Mouse (Mus musculus): ENCODE measurements around the gene Pard3b. TPM values are rescaled to one million over a fixed set of nuclear protein-coding genes. Genes with fewer than 3 reads are reported as not detected.

The Pard3b gene
- polyA plus RNA-seq, 1 experiment, result 5.7 TPM

DNA sequence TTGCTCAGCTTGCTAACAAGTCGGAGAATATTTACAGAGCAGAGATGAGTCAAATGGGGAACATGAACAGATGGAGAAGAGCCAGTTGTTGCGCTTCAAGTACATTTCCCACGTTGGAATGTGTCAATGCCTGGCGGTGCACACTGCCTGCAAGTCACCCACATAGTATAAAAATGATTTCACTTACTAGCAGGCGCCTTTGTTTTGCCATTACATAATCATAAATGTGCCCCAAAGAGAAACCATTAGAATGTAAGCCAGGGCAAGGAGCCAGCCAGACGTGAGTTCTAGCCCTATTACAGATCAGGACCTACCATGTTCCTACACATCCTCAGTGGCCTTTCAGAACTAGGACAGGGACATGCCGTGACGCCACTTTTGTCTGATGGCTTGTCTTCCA, 1048.9 kb downstream of the Pard3b start:
- TF ChIP-seq POLR2A (IDR thresholded peaks at IDR 0.05; ENCODE audit: borderline replicate concordance, extremely low read depth, low read depth, low read length) (no peak), CTCF (IDR thresholded peaks at IDR 0.05; ENCODE audit: insufficient read depth, low read length) (no peak)
- 69% methylated on average over 8 of the region's 8 CpGs for WGBS
- no peak for DNase-seq
- no peak overlapping the region for H3K4me3 ChIP-seq (replicated peaks; ENCODE audit: extremely low read depth, low read depth, low read length)
- H3K4me1 ChIP-seq (ENCODE audit: control insufficient read depth, insufficient read depth, low read length), result no peaks in the 10 kb centered on the region

DNA sequence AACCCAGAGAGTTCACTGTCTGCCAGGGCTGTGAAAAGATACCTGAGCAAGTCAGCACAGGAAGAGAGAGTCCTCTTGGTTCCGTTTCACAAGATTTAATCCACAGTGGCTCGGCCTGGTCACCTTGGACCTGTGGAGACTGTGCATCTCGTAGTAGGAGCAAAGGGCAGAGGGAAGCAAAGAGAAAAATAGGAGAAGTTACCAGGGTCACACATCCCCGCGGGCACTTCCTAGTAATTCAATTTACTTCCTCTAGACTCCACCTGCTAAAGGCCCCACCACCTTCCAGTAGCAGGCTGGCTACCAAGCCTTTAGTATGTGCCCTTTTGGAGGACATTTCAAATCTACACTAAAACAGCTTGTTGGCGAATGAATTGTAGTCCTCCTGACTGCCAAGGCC, 1052.6 kb downstream of the Pard3b start:
- WGBS, result 81% methylated on average over 6 of the region's 6 CpGs
- no peak for DNase-seq
- no peak overlapping the region for H3K4me3 ChIP-seq (replicated peaks; ENCODE audit: extremely low read depth, low read depth, low read length)
- H3K4me1 ChIP-seq (ENCODE audit: control insufficient read depth, insufficient read depth, low read length), result no peaks in the 10 kb centered on the region
- TF ChIP-seq CTCF (IDR thresholded peaks at IDR 0.05; ENCODE audit: insufficient read depth, low read length) (no peak), POLR2A (IDR thresholded peaks at IDR 0.05; ENCODE audit: borderline replicate concordance, extremely low read depth, low read depth, low read length) (no peak)
